Mouse (Mus musculus): ENCODE measurements around the gene Cand2. TPM values are rescaled to one million over a fixed set of nuclear protein-coding genes. Genes with fewer than 3 reads are reported as not detected.

Gene Cand2
- total and polyA plus RNA-seq, 3 experiments, result 3.6 to 17.1 (median 7.8) TPM

DNA sequence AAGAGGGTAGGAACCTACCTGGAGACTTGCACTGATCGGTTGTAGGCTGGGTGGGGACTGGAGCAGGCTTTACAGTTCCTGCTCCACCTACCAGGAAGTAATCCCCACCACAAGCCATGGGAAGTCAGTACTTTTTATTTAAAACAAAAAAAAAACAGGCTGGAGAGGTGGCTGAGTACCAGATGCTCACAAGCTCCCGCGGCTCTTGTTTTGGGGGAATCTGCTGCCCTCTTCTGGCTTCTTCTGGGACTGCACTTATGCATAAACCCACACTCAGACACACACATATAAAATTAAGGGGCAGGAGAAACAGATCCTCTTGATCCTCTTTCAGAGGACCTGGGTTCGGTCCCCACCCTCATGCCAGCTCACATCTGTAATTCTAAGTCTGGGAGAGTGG, 39.4 kb upstream of the Cand2 start:
- Histone ChIP-seq H3K4me1 (ENCODE audit: control insufficient read depth in 1 of 2, insufficient read depth in 2 of 2) (no peaks in the 10 kb centered on the region), H3K36me3 (replicated peaks in 1 of 2; ENCODE audit: control insufficient read depth in 1 of 2, insufficient read depth in 1 of 2, low read length in 1 of 2) (no peaks in the 10 kb centered on the region), H3K9ac (ENCODE audit: insufficient read depth, low read depth) (no peak overlapping the region), H3K4me3 (replicated peaks in 1 of 3; ENCODE audit: low read depth in 2 of 3, low read length in 2 of 3, poor library complexity in 1 of 3) (no peak overlapping the region), H3K27ac (ENCODE audit: insufficient read depth, low read depth) (no peak overlapping the region), H3K4me2 (ENCODE audit: insufficient read depth, low read depth, poor library complexity, severe bottlenecking) (no peak overlapping the region), H3K79me2 (replicated peaks; ENCODE audit: control insufficient read depth, extremely low read depth, insufficient read depth, poor library complexity, severe bottlenecking) (no peaks in the 10 kb centered on the region), H3K9me3 (replicated peaks; ENCODE audit: low read length) (peaks cover 5% of the 10 kb centered on the region), H3K27me3 (replicated peaks) (no peaks in the 10 kb centered on the region)
- in situ Hi-C loops (cut with MboI; ENCODE audit: low pct_ligation_motif_present, low pct_unique_long_range_greater_than_20kb, low sequenced_read_pairs) (no loop called here), dilution Hi-C loops (cut with MboI; ENCODE audit: extremely low pct_ligation_motif_present, extremely low pct_unique_long_range_greater_than_20kb, low sequenced_read_pairs) (no loop called here)
- no peak for TF ChIP-seq ELF1 (IDR thresholded peaks at IDR 0.05; ENCODE audit: low read depth, low read length)
- TF ChIP-seq SMC3 (IDR thresholded peaks at IDR 0.05; ENCODE audit: low read depth, low read length), result peak; percentile 56
- peak; percentile 29; the same call in 1 of the 2 replicates for TF ChIP-seq ZNF384 (IDR thresholded peaks at IDR 0.05; ENCODE audit: low read depth, low read length)
- TF ChIP-seq EP300 (IDR thresholded peaks at IDR 0.05; ENCODE audit: low read length), result no peak
- TF ChIP-seq RAD21 (IDR thresholded peaks at IDR 0.05; ENCODE audit: low read depth, low read length), result peak; percentile 66
- no peak for TF ChIP-seq UBTF (IDR thresholded peaks at IDR 0.05; ENCODE audit: low read depth, low read length)
- TF ChIP-seq CTCF (conservative IDR thresholded peaks at IDR 0.05 in 1 of 2, IDR thresholded peaks at IDR 0.05 in 1 of 2; ENCODE audit: low read depth in 2 of 2, low read length in 2 of 2), result peak; percentile 67 to 73; a peak in 3 of 4 replicates
- no peak for TF ChIP-seq MXI1 (IDR thresholded peaks at IDR 0.05; ENCODE audit: low read depth, low read length)
- TF ChIP-seq USF1 (IDR thresholded peaks at IDR 0.05; ENCODE audit: low read depth, low read length), result no peak
- peak; percentile 53 for DNase-seq (ENCODE audit: extremely low read depth)

DNA sequence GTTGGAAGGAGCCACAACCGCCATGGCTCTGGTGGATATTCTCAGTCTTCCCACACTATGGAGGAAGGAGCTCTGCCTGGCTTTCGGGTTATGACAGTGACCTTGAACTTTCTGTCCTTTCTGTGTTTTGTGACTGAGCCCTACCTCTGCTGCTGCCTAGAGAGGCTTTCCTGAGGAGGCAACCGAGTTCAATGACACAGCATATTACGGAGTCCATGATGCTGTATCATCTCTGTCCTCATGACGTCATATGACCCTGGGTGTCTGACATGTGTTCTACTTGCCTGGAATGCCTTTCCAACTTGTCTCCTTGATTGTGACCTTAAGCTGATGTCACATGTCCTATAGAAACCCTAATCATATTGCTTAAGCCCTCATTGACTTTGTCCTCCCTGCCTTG, 35.3 kb upstream of the Cand2 start:
- Histone ChIP-seq H3K4me1 (ENCODE audit: control insufficient read depth in 1 of 2, insufficient read depth in 2 of 2) (peaks cover 3 to 10% of the 10 kb centered on the region in 2 experiments; a peak in 3 of 4 replicates), H3K9ac (ENCODE audit: insufficient read depth, low read depth) (no peak overlapping the region), H3K4me3 (replicated peaks in 1 of 3; ENCODE audit: low read depth in 2 of 3, low read length in 2 of 3, poor library complexity in 1 of 3) (no peak overlapping the region), H3K27me3 (replicated peaks) (no peaks in the 10 kb centered on the region), H3K9me3 (replicated peaks; ENCODE audit: low read length) (peaks cover 5% of the 10 kb centered on the region), H3K36me3 (replicated peaks in 1 of 2; ENCODE audit: control insufficient read depth in 1 of 2, insufficient read depth in 1 of 2, low read length in 1 of 2) (no peaks in the 10 kb centered on the region), H3K4me2 (ENCODE audit: insufficient read depth, low read depth, poor library complexity, severe bottlenecking) (no peak overlapping the region), H3K79me2 (replicated peaks; ENCODE audit: control insufficient read depth, extremely low read depth, insufficient read depth, poor library complexity, severe bottlenecking) (no peaks in the 10 kb centered on the region), H3K27ac (ENCODE audit: insufficient read depth, low read depth) (no peak overlapping the region)
- DNase-seq (ENCODE audit: extremely low read depth), result no peak
- in situ Hi-C loops (cut with MboI; ENCODE audit: low pct_ligation_motif_present, low pct_unique_long_range_greater_than_20kb, low sequenced_read_pairs) (no loop called here), dilution Hi-C loops (cut with MboI; ENCODE audit: extremely low pct_ligation_motif_present, extremely low pct_unique_long_range_greater_than_20kb, low sequenced_read_pairs) (no loop called here)
- TF ChIP-seq MEF2A (IDR thresholded peaks at IDR 0.05; ENCODE audit: borderline replicate concordance, low read depth, low read length) (no peak), KAT2A (IDR thresholded peaks at IDR 0.05; ENCODE audit: insufficient replicate concordance, low read length) (no peak), CHD2 (IDR thresholded peaks at IDR 0.05; ENCODE audit: low read length) (no peak), JUN (IDR thresholded peaks at IDR 0.05; ENCODE audit: insufficient read depth, low read depth, low read length) (no peak), BHLHE40 (IDR thresholded peaks at IDR 0.05; ENCODE audit: low read depth, low read length) (no peak), JUND (conservative IDR thresholded peaks at IDR 0.05; ENCODE audit: low read depth, low read length) (no peak)

Measured in CH12.LX (cell line).